Mouse (Mus musculus): Measurements from ENCODE around the gene Tns4.

Gene Tns4

GRCm38 (mm10) chr11:99045159-99045889, 43.8 kb downstream of the Tns4 start:
- DNase-seq = no peak

- DNase-seq = no peak
Observed at GRCm38 (mm10) chr11:99044306-99044705, 44.8 kb downstream of the Tns4 start.

- DNase-seq = no peak
Observed at GRCm38 (mm10) chr11:99043632-99044031, 45.5 kb downstream of the Tns4 start.

GRCm38 (mm10) chr11:99042834-99043431, 46.2 kb downstream of the Tns4 start:
- DNase-seq = no peak

- no peak for DNase-seq
Observed at GRCm38 (mm10) chr11:99041841-99042780, 47.0 kb downstream of the Tns4 start.

- peak; percentile 44 to 70 for DNase-seq
Observed at GRCm38 (mm10) chr11:99041051-99041729, 47.9 kb downstream of the Tns4 start, which contains the start of gene Igfbp4. Igfbp4 (plus strand) TSS chr11:99041244.

GRCm38 (mm10) chr11:99040346-99040974, 48.6 kb downstream of the Tns4 start:
- no peak for DNase-seq

- DNase-seq = peak; percentile 77 to 82
Observed at GRCm38 (mm10) chr11:99039782-99040181, 49.3 kb downstream of the Tns4 start.

GRCm38 (mm10) chr11:99036254-99036653, 52.9 kb downstream of the Tns4 start:
- DNase-seq = no peak

- DNase-seq = no peak
Observed at GRCm38 (mm10) chr11:99035350-99035749, 53.8 kb downstream of the Tns4 start.

- DNase-seq = no peak
Observed at GRCm38 (mm10) chr11:99026899-99027440, 62.1 kb downstream of the Tns4 start.

- DNase-seq = no peak
Observed at GRCm38 (mm10) chr11:99025878-99026277, 63.2 kb downstream of the Tns4 start.

- DNase-seq = no peak
Observed at GRCm38 (mm10) chr11:99024468-99025134, 64.5 kb downstream of the Tns4 start.

GRCm38 (mm10) chr11:99023500-99024467, 65.3 kb downstream of the Tns4 start, which contains the start of gene Top2a:
Top2a (minus strand) TSS chr11:99024189.
- DNase-seq = peak; percentile 89 to 96

- DNase-seq = no peak
Observed at GRCm38 (mm10) chr11:99023094-99023493, 66.0 kb downstream of the Tns4 start.

- DNase-seq = no peak
Observed at GRCm38 (mm10) chr11:99022384-99022933, 66.6 kb downstream of the Tns4 start.

- DNase-seq = no peak
Observed at GRCm38 (mm10) chr11:99019844-99020243, 69.3 kb downstream of the Tns4 start.

All from cerebellum, postnatal 25 days (tissue).